Mouse (Mus musculus) lung, embryonic 14.5 days (tissue): Measurements from ENCODE around the gene Mid1. TPM values are rescaled to one million over a fixed set of nuclear protein-coding genes. Genes with fewer than 3 reads are reported as not detected.
A peak's percentile ranks its signal among the peaks of the same experiment; 100 is the strongest.

Source experiments
- ATAC-seq: fragments of 200-750 bp; cut with Nextera tagmentation; 2 replicates; pipeline ENCODE4 v1.8.0; 2017; ENCODE audit warnings: mild to moderate bottlenecking, moderate TSS enrichment, moderate library complexity; ENCODE audit not compliant: insufficient read depth
- DNase-seq: peaks from one replicate; pipeline ENCODE4 v3.0.0-alpha.2; 2015
- H3K27ac ChIP-seq: fragments of 300-500 bp; sonication (generic); 2 replicates; pipeline ENCODE4 v1.5.1; 2014; ENCODE audit warnings: low read depth, mild to moderate bottlenecking, moderate library complexity
- H3K27me3 ChIP-seq: fragments of 300-500 bp; sonication (generic); 2 replicates; pipeline ENCODE4 v1.6.1; 2014; ENCODE audit warnings: low read length, control low read depth; ENCODE audit not compliant: insufficient read depth
- H3K36me3 ChIP-seq: fragments of 300-500 bp; sonication (generic); 2 replicates; pipeline ENCODE4 v1.6.1; 2014; ENCODE audit warnings: control low read depth; ENCODE audit not compliant: insufficient read depth
- H3K4me1 ChIP-seq: fragments of 300-500 bp; sonication (generic); 2 replicates; pipeline ENCODE4 v1.6.1; 2014; ENCODE audit warnings: antibody characterized with exemption, control low read depth; ENCODE audit not compliant: insufficient read depth
- H3K4me2 ChIP-seq: fragments of 300-500 bp; sonication (generic); 2 replicates; pipeline ENCODE4 v1.6.1; 2014; ENCODE audit warnings: mild to moderate bottlenecking
- H3K4me3 ChIP-seq: fragments of 300-500 bp; sonication (generic); 2 replicates; pipeline ENCODE4 v1.5.1; 2014; ENCODE audit warnings: low read depth, low read length
- H3K9ac ChIP-seq: fragments of 300-500 bp; sonication (generic); 2 replicates; pipeline ENCODE4 v1.6.1; 2014
- H3K9me3 ChIP-seq: fragments of 300-500 bp; sonication (generic); 2 replicates; pipeline ENCODE4 v1.6.1; 2016; ENCODE audit warnings: low read depth, low read length, control low read depth
- CTCF ChIP-seq: IDR thresholded peaks from 2 replicates; pipeline ENCODE4 v1.5.1; 2016; ENCODE audit warnings: antibody characterized with exemption, low read depth
- WGBS: fragments of 180-500 bp; shearing (Covaris S2); extraction: QIAGEN DNeasy Blood & Tissue Kit; methylation state at CpG from one replicate; pipeline ENCODE4 v1.1.7; 2014; 5-methylcytosine and 5-hydroxymethylcytosine counted together
- polyA plus RNA-seq: library from polyadenylated mRNA; unstranded; fragments of >200 nt; fragmentation: Nextera tagmentation; extraction: Ambion mirVana; gene quantifications from 2 replicates; pipeline ENCODE4 v1.2.1, GENCODE M21; 2014

The Mid1 gene
- polyA plus RNA-seq, 1 experiment from 2014 or later: 9.5 TPM

GRCm38 (mm10) chrX:169838650-169838971, 153.6 kb downstream of the Mid1 start:
- WGBS: 85% methylated on average over 2 of the region's 2 CpGs
- no peak for DNase-seq
- Histone ChIP-seq H3K36me3 (no peaks in the 10 kb centered on the region), H3K4me2 (no peak overlapping the region), H3K4me3 (no peak overlapping the region), H3K27me3 (no peaks in the 10 kb centered on the region), H3K4me1 (no peaks in the 10 kb centered on the region), H3K27ac (no peak overlapping the region), H3K9me3 (no peaks in the 10 kb centered on the region), H3K9ac (no peak overlapping the region)
- no peak for ATAC-seq
- no peak for TF ChIP-seq CTCF

GRCm38 (mm10) chrX:169843267-169843666, 158.3 kb downstream of the Mid1 start:
- Histone ChIP-seq H3K4me1 (no peaks in the 10 kb centered on the region), H3K9me3 (no peaks in the 10 kb centered on the region), H3K9ac (no peak overlapping the region), H3K4me2 (no peak overlapping the region), H3K36me3 (no peaks in the 10 kb centered on the region), H3K27ac (no peak overlapping the region), H3K27me3 (0 out of 2 replicates have a peak, but pooled peaks cover 5% of the 10 kb centered on the region), H3K4me3 (no peak overlapping the region)
- WGBS: 49% methylated on average over 1 of the region's 1 CpGs
- no peak for TF ChIP-seq CTCF
- DNase-seq (no peak), ATAC-seq (no peak)

GRCm38 (mm10) chrX:169844150-169844772, 159.3 kb downstream of the Mid1 start:
- Histone ChIP-seq H3K9ac (no peak overlapping the region), H3K4me3 (no peak overlapping the region), H3K4me1 (no peaks in the 10 kb centered on the region), H3K36me3 (no peaks in the 10 kb centered on the region), H3K27ac (no peak overlapping the region), H3K9me3 (no peaks in the 10 kb centered on the region), H3K27me3 (0 out of 2 replicates have a peak, but pooled peaks cover 5% of the 10 kb centered on the region), H3K4me2 (no peak overlapping the region)
- 39% methylated on average over 5 of the region's 5 CpGs for WGBS
- DNase-seq (peak; percentile 13), ATAC-seq (no peak)
- no peak for TF ChIP-seq CTCF

DNA sequence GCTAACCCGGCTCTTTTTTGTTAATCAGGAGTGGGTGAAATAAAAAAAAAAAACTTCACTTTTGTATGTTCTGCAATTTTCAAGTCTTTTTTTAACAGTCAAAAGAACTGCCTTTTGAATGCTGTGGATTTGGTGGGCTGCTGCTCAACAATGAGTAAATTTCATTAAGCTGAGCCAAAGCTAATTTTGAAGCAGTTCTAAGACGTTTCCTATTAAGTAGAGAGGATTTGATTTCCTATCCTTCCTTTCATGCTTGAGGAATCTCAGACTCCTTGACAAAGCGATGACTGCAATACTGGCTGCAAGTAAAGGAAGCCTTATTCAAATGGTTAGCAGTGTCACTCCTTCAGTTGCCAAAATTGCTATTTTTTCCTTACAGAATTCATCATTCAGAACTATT, 161.2 kb downstream of the Mid1 start:
- WGBS: 70% methylated on average over 3 of the region's 3 CpGs

GRCm38 (mm10) chrX:169861194-169861720, 176.3 kb downstream of the Mid1 start:
- Histone ChIP-seq H3K4me1 (no peaks in the 10 kb centered on the region), H3K27ac (no peak overlapping the region), H3K9me3 (no peaks in the 10 kb centered on the region), H3K4me3 (no peak overlapping the region), H3K27me3 (no peaks in the 10 kb centered on the region), H3K9ac (no peak overlapping the region), H3K36me3 (no peaks in the 10 kb centered on the region), H3K4me2 (no peak overlapping the region)
- peak; percentile 11 for DNase-seq
- no peak for ATAC-seq
- 24% methylated on average over 2 of the region's 2 CpGs for WGBS
- no peak for TF ChIP-seq CTCF

More for the DNA sequence above, 161.2 kb downstream of the Mid1 start:
- no peak for ATAC-seq
- no peak overlapping the region for H3K27ac ChIP-seq
- no peak overlapping the region for H3K4me3 ChIP-seq
- H3K4me1 ChIP-seq: no peaks in the 10 kb centered on the region
- H3K27me3 ChIP-seq: 0 out of 2 replicates have a peak, but pooled peaks cover 5% of the 10 kb centered on the region
- no peak overlapping the region for H3K9ac ChIP-seq
- H3K9me3 ChIP-seq: no peaks in the 10 kb centered on the region
- no peak overlapping the region for H3K4me2 ChIP-seq
- TF ChIP-seq CTCF: no peak
- DNase-seq: no peak
- H3K36me3 ChIP-seq: no peaks in the 10 kb centered on the region

GRCm38 (mm10) chrX:169862440-169862839, 177.4 kb downstream of the Mid1 start:
- no peaks in the 10 kb centered on the region for H3K9me3 ChIP-seq
- no peaks in the 10 kb centered on the region for H3K36me3 ChIP-seq
- no peaks in the 10 kb centered on the region for H3K4me1 ChIP-seq
- H3K27ac ChIP-seq: no peak overlapping the region
- no peaks in the 10 kb centered on the region for H3K27me3 ChIP-seq
- no peak overlapping the region for H3K9ac ChIP-seq
- DNase-seq (no peak), ATAC-seq (no peak)
- no peak overlapping the region for H3K4me3 ChIP-seq
- no peak overlapping the region for H3K4me2 ChIP-seq
- TF ChIP-seq CTCF: no peak

DNA sequence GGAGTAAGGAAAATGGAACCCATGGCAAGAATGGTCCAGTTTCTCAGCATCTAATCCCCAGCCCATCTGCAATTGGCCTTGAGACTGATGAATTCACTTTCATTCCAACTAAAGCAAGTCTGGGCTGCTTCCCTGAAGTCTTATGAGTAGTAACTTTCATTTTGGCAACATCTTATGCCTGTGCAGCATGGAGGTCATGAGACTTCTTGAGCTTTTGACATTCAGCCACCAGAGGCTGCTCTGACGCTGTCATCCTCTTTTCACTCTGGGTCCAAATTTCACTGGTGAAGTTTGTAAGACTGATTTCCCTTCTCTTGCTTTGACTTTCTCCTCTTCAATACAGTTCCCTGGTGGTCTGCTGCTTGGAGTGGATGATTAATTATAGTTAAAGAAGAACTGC, 177.8 kb downstream of the Mid1 start:
- Histone ChIP-seq H3K4me1 (no peaks in the 10 kb centered on the region), H3K9ac (no peak overlapping the region), H3K27me3 (no peaks in the 10 kb centered on the region), H3K27ac (no peak overlapping the region), H3K4me2 (no peak overlapping the region), H3K4me3 (no peak overlapping the region), H3K9me3 (no peaks in the 10 kb centered on the region), H3K36me3 (no peaks in the 10 kb centered on the region)
- DNase-seq (peak; percentile 67), ATAC-seq (peak; percentile 52; the same call in 1 of the 2 replicates)
- WGBS: 32% methylated on average over 1 of the region's 1 CpGs
- TF ChIP-seq CTCF: peak; percentile 55
